Mouse (Mus musculus) Muller cell, postnatal 12 days (primary cell): ENCODE results near the gene Cdh20.

Experiments
- DNase-seq: peaks from one replicate; pipeline ENCODE4 v3.0.0-alpha.2; 2015; ENCODE audit errors: inconsistent ontology term

The Cdh20 gene

DNA sequence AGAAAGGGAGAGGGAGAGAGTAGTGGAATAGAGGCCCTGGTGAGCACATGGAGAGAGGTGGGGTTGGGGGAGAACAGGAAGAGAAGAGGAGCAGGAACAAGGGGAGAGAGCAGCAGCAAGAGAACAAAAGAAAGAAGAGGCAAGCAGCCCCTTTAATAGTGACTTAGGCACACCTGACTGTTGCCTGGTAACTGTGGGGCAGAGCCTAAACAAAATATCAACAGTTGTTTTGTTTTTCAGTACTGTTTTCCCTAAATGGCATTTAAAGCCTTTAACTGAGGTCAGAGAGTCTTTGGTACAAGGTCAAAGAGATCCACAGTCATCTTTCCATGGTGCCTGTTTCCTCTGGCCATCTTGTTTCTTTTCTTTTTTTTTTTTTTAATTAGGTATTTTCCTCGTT lies 245.0 kb downstream of the Cdh20 start:
- DNase-seq, result no peak

DNA sequence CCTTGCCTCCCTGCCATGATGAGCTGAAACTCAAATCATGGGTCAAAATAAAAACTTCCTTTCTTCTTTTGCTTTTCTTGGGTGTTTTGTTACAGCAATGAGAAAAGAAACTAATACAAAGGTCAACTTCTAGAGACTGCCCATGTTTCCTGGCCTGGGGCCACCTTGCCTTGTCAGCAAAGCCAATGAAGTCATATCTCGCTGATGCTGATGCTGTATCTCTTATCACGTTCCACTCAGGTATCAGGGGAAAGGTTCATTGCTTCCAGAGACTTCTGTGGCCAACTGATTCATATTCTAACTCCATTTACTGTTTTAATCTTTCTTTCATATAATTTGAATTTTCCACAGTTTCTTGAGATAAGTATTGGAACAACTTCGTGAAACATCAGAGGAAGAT lies 273.3 kb downstream of the Cdh20 start:
- DNase-seq, result no peak
